Mouse (Mus musculus) embryo, embryonic 11.5 days (tissue): ENCODE data around the gene Alyref.
"Not testable (repeated sequence)": the region's sequence is repeated elsewhere in the genome, so short reads cannot be mapped to it uniquely, and the experiment has no call there.

Source experiments
- DNase-seq: peaks from one replicate; pipeline ENCODE4 v3.0.0-alpha.2; 2012; ENCODE audit warnings: low read depth, low spot score

Alyref gene

GRCm38 (mm10) chr11:120574278-120574600 is 23.9 kb downstream of the Alyref start:
- no peak for DNase-seq

- DNase-seq, result no peak
Observed at GRCm38 (mm10) chr11:120573585-120574277, 24.4 kb downstream of the Alyref start.

GRCm38 (mm10) chr11:120572752-120573584 is 25.2 kb downstream of the Alyref start, which contains the start of gene P4hb:
Gene P4hb (minus strand): TSS chr11:120573253.
- DNase-seq, result peak; percentile 99

- no peak for DNase-seq
Observed at GRCm38 (mm10) chr11:120572417-120572751, 25.8 kb downstream of the Alyref start.

- no peak for DNase-seq
Observed at GRCm38 (mm10) chr11:120571754-120572416, 26.3 kb downstream of the Alyref start.

- DNase-seq, result no peak
Observed at GRCm38 (mm10) chr11:120571122-120571521, 27.0 kb downstream of the Alyref start.

- DNase-seq, result no peak
Observed at GRCm38 (mm10) chr11:120568324-120568723, 29.8 kb downstream of the Alyref start.

GRCm38 (mm10) chr11:120565114-120565513 is 33.1 kb downstream of the Alyref start:
- no peak for DNase-seq

GRCm38 (mm10) chr11:120562949-120563348 is 35.2 kb downstream of the Alyref start:
- no peak for DNase-seq

- DNase-seq, result no peak
Observed at GRCm38 (mm10) chr11:120560952-120561728, 37.0 kb downstream of the Alyref start.

- DNase-seq, result not testable (repeated sequence)
Observed at GRCm38 (mm10) chr11:120558843-120559242, 39.3 kb downstream of the Alyref start.

- DNase-seq, result no peak
Observed at GRCm38 (mm10) chr11:120555260-120555659, 42.9 kb downstream of the Alyref start.

GRCm38 (mm10) chr11:120554834-120555233 is 43.3 kb downstream of the Alyref start:
- DNase-seq, result no peak

- DNase-seq, result no peak
Observed at GRCm38 (mm10) chr11:120552736-120553135, 45.4 kb downstream of the Alyref start.

- DNase-seq, result no peak
Observed at GRCm38 (mm10) chr11:120550810-120551440, 47.2 kb downstream of the Alyref start, which contains the start of gene Ppp1r27. Gene Ppp1r27 (minus strand): TSS chr11:120551132.

- DNase-seq, result no peak
Observed at GRCm38 (mm10) chr11:120549986-120550809, 48.0 kb downstream of the Alyref start.

- DNase-seq, result peak; percentile 81
Observed at GRCm38 (mm10) chr11:120549168-120549945, 48.8 kb downstream of the Alyref start, which contains the start of gene Mcrip1. Gene Mcrip1 (minus strand): TSS chr11:120549727.

- no peak for DNase-seq
Observed at GRCm38 (mm10) chr11:120548786-120549167, 49.4 kb downstream of the Alyref start.

- no peak for DNase-seq
Observed at GRCm38 (mm10) chr11:120548214-120548613, 50.0 kb downstream of the Alyref start.
